Mouse (Mus musculus) kidney, postnatal 25 days (tissue): ENCODE results near the gene Kdm5b.
A peak's percentile ranks its signal among the peaks of the same experiment; 100 is the strongest.
"Not testable (repeated sequence)": the region's sequence is repeated elsewhere in the genome, so short reads cannot be mapped to it uniquely, and the experiment has no call there.

Experiments used
- DNase-seq, 2 experiments: peaks; one replicate each; pipeline ENCODE4 v3.0.0; 2021; ENCODE audit warnings: mixed read lengths in 2 of 2

Gene Kdm5b

GRCm38 (mm10) chr1:134559976-134560375 lies at the start of gene Kdm5b:
Gene Kdm5b (plus strand): TSS chr1:134560171.
- peak; percentile 92 to 95 for DNase-seq

GRCm38 (mm10) chr1:134512183-134512582 lies 47.8 kb upstream of the Kdm5b start:
- no peak for DNase-seq

- DNase-seq, result no peak
Observed at GRCm38 (mm10) chr1:134512584-134512983, 47.4 kb upstream of the Kdm5b start.

- DNase-seq, result peak; percentile 28 to 64
Observed at GRCm38 (mm10) chr1:134513312-134513860, 46.6 kb upstream of the Kdm5b start.

- DNase-seq, result no peak
Observed at GRCm38 (mm10) chr1:134513876-134514590, 45.9 kb upstream of the Kdm5b start.

- DNase-seq, result no peak
Observed at GRCm38 (mm10) chr1:134515891-134516290, 44.1 kb upstream of the Kdm5b start.

- DNase-seq, result peak in 1 of 2 experiments; percentile 22
Observed at GRCm38 (mm10) chr1:134516491-134517198, 43.3 kb upstream of the Kdm5b start.

GRCm38 (mm10) chr1:134517841-134518240 lies 42.1 kb upstream of the Kdm5b start:
- DNase-seq, result not testable (repeated sequence)

- DNase-seq, result peak; percentile 89 to 94
Observed at GRCm38 (mm10) chr1:134518677-134519076, 41.3 kb upstream of the Kdm5b start.

- not testable (repeated sequence) for DNase-seq
Observed at GRCm38 (mm10) chr1:134519201-134519600, 40.8 kb upstream of the Kdm5b start.

GRCm38 (mm10) chr1:134520001-134520721 lies 39.8 kb upstream of the Kdm5b start:
- DNase-seq, result no peak

- DNase-seq, result no peak
Observed at GRCm38 (mm10) chr1:134521163-134521562, 38.8 kb upstream of the Kdm5b start.

GRCm38 (mm10) chr1:134522325-134522724 lies 37.6 kb upstream of the Kdm5b start:
- no peak for DNase-seq

GRCm38 (mm10) chr1:134524424-134524823 lies 35.5 kb upstream of the Kdm5b start:
- peak in 1 of 2 experiments; percentile 10 for DNase-seq

GRCm38 (mm10) chr1:134525015-134525414 lies 35.0 kb upstream of the Kdm5b start:
- DNase-seq, result no peak

GRCm38 (mm10) chr1:134526752-134527151 lies 33.2 kb upstream of the Kdm5b start:
- DNase-seq, result no peak

GRCm38 (mm10) chr1:134530618-134531017 lies 29.4 kb upstream of the Kdm5b start:
- DNase-seq, result no peak

GRCm38 (mm10) chr1:134533710-134534109 lies 26.3 kb upstream of the Kdm5b start:
- not testable (repeated sequence) for DNase-seq

- no peak for DNase-seq
Observed at GRCm38 (mm10) chr1:134535054-134535453, 24.9 kb upstream of the Kdm5b start.

- no peak for DNase-seq
Observed at GRCm38 (mm10) chr1:134535513-134535912, 24.5 kb upstream of the Kdm5b start.

- DNase-seq, result no peak
Observed at GRCm38 (mm10) chr1:134540610-134541009, 19.4 kb upstream of the Kdm5b start.

- DNase-seq, result no peak
Observed at GRCm38 (mm10) chr1:134548231-134548630, 11.7 kb upstream of the Kdm5b start.

GRCm38 (mm10) chr1:134549632-134550132 lies 10.3 kb upstream of the Kdm5b start, which contains the start of gene Mgat4e:
Gene Mgat4e (minus strand): TSS chr1:134549682.
- no peak for DNase-seq
